Mouse (Mus musculus) heart, embryonic 11.5 days (tissue): ENCODE measurements around the gene Cux1. TPM values are rescaled to one million over a fixed set of nuclear protein-coding genes. Genes with fewer than 3 reads are reported as not detected.

Experiments used
- ATAC-seq: fragments of 200-750 bp; cut with Nextera tagmentation; replicated peaks from 2 replicates; pipeline ENCODE4 v1.8.0; 2017; ENCODE audit warnings: moderate library complexity; ENCODE audit not compliant: insufficient number of reproducible peaks, low FRiP score, low TSS enrichment
- H3K27ac ChIP-seq: fragments of 300-500 bp; sonication (generic); 2 replicates; pipeline ENCODE4 v1.5.1; 2014; ENCODE audit warnings: mild to moderate bottlenecking, low read depth, low read length
- H3K27me3 ChIP-seq: fragments of 300-500 bp; sonication (generic); 2 replicates; pipeline ENCODE4 v1.6.1; 2014; ENCODE audit warnings: mild to moderate bottlenecking, low read length, mixed read lengths; ENCODE audit not compliant: control insufficient read depth, insufficient read depth
- H3K36me3 ChIP-seq: fragments of 300-500 bp; sonication (generic); 2 replicates; pipeline ENCODE4 v1.6.1; 2014; ENCODE audit warnings: mild to moderate bottlenecking, low read length, moderate library complexity, mixed read lengths; ENCODE audit not compliant: control insufficient read depth, insufficient read depth
- H3K4me1 ChIP-seq: fragments of 300-500 bp; sonication (generic); 2 replicates; pipeline ENCODE4 v1.6.1; 2014; ENCODE audit warnings: low read length; ENCODE audit not compliant: control insufficient read depth, insufficient read depth
- H3K4me2 ChIP-seq: fragments of 300-500 bp; sonication (generic); 2 replicates; pipeline ENCODE4 v1.6.1; 2014; ENCODE audit warnings: mild to moderate bottlenecking, moderate library complexity
- H3K4me3 ChIP-seq: fragments of 300-500 bp; sonication (generic); 2 replicates; pipeline ENCODE4 v1.5.1; 2014; ENCODE audit warnings: low read depth, low read length
- H3K9ac ChIP-seq: fragments of 300-500 bp; sonication (generic); 2 replicates; pipeline ENCODE4 v1.6.1; 2014; ENCODE audit warnings: mild to moderate bottlenecking, low read depth, low read length, moderate library complexity
- H3K9me3 ChIP-seq: fragments of 300-500 bp; sonication (generic); replicated peaks from 2 replicates; pipeline ENCODE4 v1.6.1; 2016; ENCODE audit warnings: low read length; ENCODE audit not compliant: control insufficient read depth
- WGBS: fragments of 180-500 bp; shearing (Covaris S2); extraction: QIAGEN DNeasy Blood & Tissue Kit; methylation state at CpG from one replicate; pipeline ENCODE4 v1.1.7; 2014; ENCODE audit not compliant: insufficient replicate concordance; 5-methylcytosine and 5-hydroxymethylcytosine counted together
- polyA plus RNA-seq: library from polyadenylated mRNA; unstranded; fragments of >200 nt; fragmentation: Nextera tagmentation; extraction: Ambion mirVana; gene quantifications from 2 replicates; pipeline ENCODE4 v1.2.1, GENCODE M21; 2014

The Cux1 gene
- polyA plus RNA-seq, 1 experiment from 2014 or later = 67.5 TPM

GRCm38 (mm10) chr5:136511378-136511777 is 55.9 kb downstream of the Cux1 start:
- 27% methylated on average over 7 of the region's 7 CpGs for WGBS
- H3K4me1 ChIP-seq = peaks cover 59% of the 10 kb centered on the region
- H3K36me3 ChIP-seq = no peaks in the 10 kb centered on the region
- no peak overlapping the region for H3K4me3 ChIP-seq
- H3K27ac ChIP-seq = 0 out of 2 replicates have a peak overlapping the region, but pooled peaks have one; percentile 12
- no peaks in the 10 kb centered on the region for H3K9me3 ChIP-seq
- H3K27me3 ChIP-seq = no peaks in the 10 kb centered on the region
- no peak overlapping the region for H3K4me2 ChIP-seq
- no peak for ATAC-seq
- no peak overlapping the region for H3K9ac ChIP-seq

GRCm38 (mm10) chr5:136510609-136511008 is 56.7 kb downstream of the Cux1 start:
- 78% methylated on average over 5 of the region's 5 CpGs for WGBS
- H3K4me1 ChIP-seq = peaks cover 52% of the 10 kb centered on the region
- H3K9me3 ChIP-seq = no peaks in the 10 kb centered on the region
- H3K9ac ChIP-seq = no peak overlapping the region
- no peaks in the 10 kb centered on the region for H3K27me3 ChIP-seq
- no peak overlapping the region for H3K4me3 ChIP-seq
- H3K36me3 ChIP-seq = no peaks in the 10 kb centered on the region
- H3K27ac ChIP-seq = no peak overlapping the region
- no peak for ATAC-seq
- no peak overlapping the region for H3K4me2 ChIP-seq

GRCm38 (mm10) chr5:136507629-136508028 is 59.7 kb downstream of the Cux1 start:
- H3K4me3 ChIP-seq = no peak overlapping the region
- no peaks in the 10 kb centered on the region for H3K9me3 ChIP-seq
- no peak overlapping the region for H3K9ac ChIP-seq
- H3K27me3 ChIP-seq = no peaks in the 10 kb centered on the region
- no peak overlapping the region for H3K4me2 ChIP-seq
- H3K27ac ChIP-seq = no peak overlapping the region
- WGBS = 69% methylated on average over 4 of the region's 4 CpGs
- no peak for ATAC-seq
- no peaks in the 10 kb centered on the region for H3K36me3 ChIP-seq
- peaks cover 56% of the 10 kb centered on the region for H3K4me1 ChIP-seq

- Histone ChIP-seq H3K4me3 (no peak overlapping the region), H3K27ac (no peak overlapping the region), H3K9me3 (no peaks in the 10 kb centered on the region), H3K27me3 (no peaks in the 10 kb centered on the region), H3K4me1 (peaks cover 59% of the 10 kb centered on the region), H3K4me2 (no peak overlapping the region), H3K9ac (no peak overlapping the region), H3K36me3 (no peaks in the 10 kb centered on the region)
- ATAC-seq = no peak
- WGBS = 78% methylated on average over 1 of the region's 1 CpGs
Observed at GRCm38 (mm10) chr5:136506262-136506661, 61.0 kb downstream of the Cux1 start.

- H3K27me3 ChIP-seq = no peaks in the 10 kb centered on the region
- H3K9me3 ChIP-seq = no peaks in the 10 kb centered on the region
- H3K4me2 ChIP-seq = no peak overlapping the region
- 36% methylated on average over 5 of the region's 5 CpGs for WGBS
- no peak overlapping the region for H3K4me3 ChIP-seq
- H3K4me1 ChIP-seq = peaks cover 65% of the 10 kb centered on the region
- no peak for ATAC-seq
- no peak overlapping the region for H3K9ac ChIP-seq
- peak overlapping the region; percentile 35; the same call in 1 of the 2 replicates for H3K27ac ChIP-seq
- H3K36me3 ChIP-seq = no peaks in the 10 kb centered on the region
Observed at GRCm38 (mm10) chr5:136502491-136503086, 64.7 kb downstream of the Cux1 start.

GRCm38 (mm10) chr5:136500307-136500871 is 66.9 kb downstream of the Cux1 start:
- no peak for ATAC-seq
- Histone ChIP-seq H3K9ac (no peak overlapping the region), H3K4me1 (peaks cover 64% of the 10 kb centered on the region)

GRCm38 (mm10) chr5:136499316-136499715 is 68.0 kb downstream of the Cux1 start:
- ATAC-seq = no peak
- WGBS = 86% methylated on average over 2 of the region's 2 CpGs
- peaks cover 56% of the 10 kb centered on the region for H3K4me1 ChIP-seq
- no peak overlapping the region for H3K4me3 ChIP-seq
- no peak overlapping the region for H3K27ac ChIP-seq
- no peak overlapping the region for H3K4me2 ChIP-seq
- no peaks in the 10 kb centered on the region for H3K9me3 ChIP-seq
- H3K27me3 ChIP-seq = no peaks in the 10 kb centered on the region
- H3K9ac ChIP-seq = no peak overlapping the region
- H3K36me3 ChIP-seq = no peaks in the 10 kb centered on the region

More at GRCm38 (mm10) chr5:136500307-136500871, 66.9 kb downstream of the Cux1 start:
- H3K9me3 ChIP-seq = no peaks in the 10 kb centered on the region
- peak overlapping the region; percentile 70 for H3K27ac ChIP-seq
- no peaks in the 10 kb centered on the region for H3K36me3 ChIP-seq
- H3K4me2 ChIP-seq = peak overlapping the region; percentile 2
- no peaks in the 10 kb centered on the region for H3K27me3 ChIP-seq
- no peak overlapping the region for H3K4me3 ChIP-seq
- WGBS = 35% methylated on average over 6 of the region's 6 CpGs

GRCm38 (mm10) chr5:136498741-136499140 is 68.5 kb downstream of the Cux1 start:
- no peak overlapping the region for H3K4me3 ChIP-seq
- H3K36me3 ChIP-seq = no peaks in the 10 kb centered on the region
- no peak overlapping the region for H3K9ac ChIP-seq
- no peak overlapping the region for H3K27ac ChIP-seq
- ATAC-seq = no peak
- H3K9me3 ChIP-seq = no peaks in the 10 kb centered on the region
- 91% methylated on average over 3 of the region's 3 CpGs for WGBS
- no peak overlapping the region for H3K4me2 ChIP-seq
- H3K27me3 ChIP-seq = no peaks in the 10 kb centered on the region
- peaks cover 53% of the 10 kb centered on the region for H3K4me1 ChIP-seq

- Histone ChIP-seq H3K4me2 (no peak overlapping the region), H3K4me1 (peaks cover 51% of the 10 kb centered on the region), H3K27ac (no peak overlapping the region), H3K9me3 (no peaks in the 10 kb centered on the region), H3K27me3 (no peaks in the 10 kb centered on the region), H3K36me3 (no peaks in the 10 kb centered on the region), H3K9ac (no peak overlapping the region), H3K4me3 (no peak overlapping the region)
- no peak for ATAC-seq
- WGBS = 89% methylated on average over 2 of the region's 2 CpGs
Observed at GRCm38 (mm10) chr5:136497301-136497700, 70.0 kb downstream of the Cux1 start.
